Comparison of ENCODE assay signal across 10 mouse cellular contexts in genomic region chr1:84697136-84697535, GRCm38 (mm10). TPM values are rescaled to one million over a fixed set of nuclear protein-coding genes. Genes with fewer than 3 reads are reported as not detected.
DNase-seq lines count a peak whose midpoint lies in the region; ATAC-seq and TF ChIP-seq lines count a peak whose summit lies in the region.
"Had no signal": no experiment of that assay in that cellular context is flagged by ENCODE, and none has a peak within 500 bp of the region (broad histone marks: within the 10 kb centered on the region; RNA-seq: fewer than 3 reads in every experiment).

No protein-coding gene starts in this region.

- no peak overlapping the region for H3K9ac ChIP-seq in liver, adult 2 months (ENCODE audit: low read depth, low read length)
- H3K9ac ChIP-seq in liver, embryonic 12.5 days: no peak overlapping the region
- H3K9ac ChIP-seq in hindbrain, postnatal 0 days (replicated peaks; ENCODE audit: low read length): no peak overlapping the region

- peak; percentile 54; the same call in 1 of the 2 replicates for TF ChIP-seq CTCF in liver, adult 2 months (IDR thresholded peaks at IDR 0.05; ENCODE audit: low read depth, low read length)
- peak; percentile 85 for TF ChIP-seq CTCF in hindbrain, postnatal 0 days (IDR thresholded peaks at IDR 0.05; ENCODE audit: low read depth)

- TF ChIP-seq POLR2A in liver, adult 2 months (IDR thresholded peaks at IDR 0.05; ENCODE audit: extremely low read depth, insufficient read depth, low read length): no peak

- no peak overlapping the region for H3K27ac ChIP-seq in liver, adult 2 months (replicated peaks; ENCODE audit: insufficient read depth, low read depth, low read length)
- H3K27ac ChIP-seq in liver, embryonic 12.5 days: no peak overlapping the region
- no peak overlapping the region for H3K27ac ChIP-seq in hindbrain, postnatal 0 days

- peaks cover 16% of the 10 kb centered on the region for H3K27me3 ChIP-seq in liver, adult 2 months (ENCODE audit: control insufficient read depth, insufficient read depth, low read length)
- peaks cover 37% of the 10 kb centered on the region for H3K27me3 ChIP-seq in liver, embryonic 12.5 days (replicated peaks)
- H3K27me3 ChIP-seq in hindbrain, postnatal 0 days (ENCODE audit: insufficient read depth, low read length): no peaks in the 10 kb centered on the region

- no peaks in the 10 kb centered on the region for H3K36me3 ChIP-seq in liver, adult 2 months (ENCODE audit: control insufficient read depth, insufficient read depth, low read length)
- H3K36me3 ChIP-seq in liver, embryonic 12.5 days: no peaks in the 10 kb centered on the region
- no peaks in the 10 kb centered on the region for H3K36me3 ChIP-seq in hindbrain, postnatal 0 days (ENCODE audit: insufficient read depth, low read length)

- ATAC-seq in liver, embryonic 12.5 days: no peak
- no peak for ATAC-seq in hindbrain, postnatal 0 days

- no peaks in the 10 kb centered on the region for H3K79me2 ChIP-seq in liver, adult 2 months (ENCODE audit: control insufficient read depth, insufficient read depth, low read length)

- H3K4me2 ChIP-seq in liver, embryonic 12.5 days: no peak overlapping the region
- no peak overlapping the region for H3K4me2 ChIP-seq in hindbrain, postnatal 0 days (ENCODE audit: low read depth, low read length)

- H3K4me1 ChIP-seq in liver, adult 2 months (ENCODE audit: control insufficient read depth, insufficient read depth, low read length): no peaks in the 10 kb centered on the region
- H3K4me1 ChIP-seq in liver, embryonic 12.5 days: no peaks in the 10 kb centered on the region
- H3K4me1 ChIP-seq in hindbrain, postnatal 0 days (ENCODE audit: insufficient read depth, low read length): peaks cover 10% of the 10 kb centered on the region

- no peaks in the 10 kb centered on the region for H3K9me3 ChIP-seq in liver, embryonic 12.5 days (replicated peaks)
- H3K9me3 ChIP-seq in hindbrain, postnatal 0 days (ENCODE audit: low read length): no peaks in the 10 kb centered on the region

- no peak overlapping the region for H3K4me3 ChIP-seq in liver, adult 2 months (ENCODE audit: insufficient read depth, low read depth, low read length)
- no peak overlapping the region for H3K4me3 ChIP-seq in liver, embryonic 12.5 days
- H3K4me3 ChIP-seq in hindbrain, postnatal 0 days (ENCODE audit: low read length): no peak overlapping the region
- H3K4me3 ChIP-seq: erythroblast, embryonic 14.5 days; megakaryocyte, embryonic 14.5 days had no signal

- peak; percentile 58 for DNase-seq in liver, adult 2 months (ENCODE audit: extremely low read depth, low read depth, low spot score)
- peak; percentile 50 for DNase-seq in adrenal gland, adult 8-10 months
- peak; percentile 80 for DNase-seq in embryo, embryonic 10 days (ENCODE audit: low spot score)
- DNase-seq in hindbrain, postnatal 0 days (ENCODE audit: low spot score): peak; percentile 93
- peak; percentile 7 for DNase-seq in lung, postnatal 25 days (ENCODE audit: low spot score)
- peak; percentile 86 for DNase-seq in right cerebral cortex, postnatal 14 days
- DNase-seq in urinary bladder, adult 2 months (ENCODE audit: low spot score): no peak

- WGBS in liver, adult 2 months: 5% methylated on average over 2 of the region's 2 CpGs
- 3% methylated on average over 2 of the region's 2 CpGs for WGBS in liver, embryonic 12.5 days (ENCODE audit: insufficient replicate concordance)
- WGBS in hindbrain, postnatal 0 days: 2% methylated on average over 2 of the region's 2 CpGs

RNA-seq across cellular contexts. Expression of gene Dner, which starts 1.1 kb away (rescaled TPM):
- total RNA-seq in liver, adult 2 months (2014; rRNA removed): not detected in 2 replicates
- polyA plus RNA-seq in liver, adult 2 months (2012; rRNA removed): 0.02 TPM in 1 of 2 replicates, not detected in the other
- 0.06 and 0.08 TPM in 2 replicates for polyA plus RNA-seq in liver, embryonic 12.5 days (2016; fragmentation: Nextera tagmentation; extraction: Ambion mirVana)
- 1 to 10 TPM; 5.0 to 9.6 (median 6.0) TPM for total RNA-seq in adrenal gland, adult 8-10 months (2022)
- total RNA-seq in hindbrain, postnatal 0 days (2014; rRNA removed): 330 and 331 TPM in 2 replicates
- 318 and 322 TPM in 2 replicates for polyA plus RNA-seq in hindbrain, postnatal 0 days (2015; fragmentation: Nextera tagmentation; extraction: Ambion mirVana)
- polyA plus RNA-seq in urinary bladder, adult 2 months (2012; rRNA removed): 18.8 and 24.2 TPM in 2 replicates
- polyA plus RNA-seq: erythroblast, embryonic 14.5 days had no signal

Comparison
In these comparisons a context has a peak if more than half of its experiments do, and no peak if none do; other contexts are left out.
1. RNA of gene Dner, which starts 1.1 kb away (polyA plus RNA-seq): 318 to 322 TPM in hindbrain, postnatal 0 days and 18.8 to 24.2 TPM in urinary bladder, adult 2 months; 0.06 to 0.08 TPM in liver, embryonic 12.5 days and 0.02 TPM in liver, adult 2 months; every median in the first group is over 10 times any median in the second.